15 mouse cellular contexts compared by ENCODE assay signal in the genomic region with DNA sequence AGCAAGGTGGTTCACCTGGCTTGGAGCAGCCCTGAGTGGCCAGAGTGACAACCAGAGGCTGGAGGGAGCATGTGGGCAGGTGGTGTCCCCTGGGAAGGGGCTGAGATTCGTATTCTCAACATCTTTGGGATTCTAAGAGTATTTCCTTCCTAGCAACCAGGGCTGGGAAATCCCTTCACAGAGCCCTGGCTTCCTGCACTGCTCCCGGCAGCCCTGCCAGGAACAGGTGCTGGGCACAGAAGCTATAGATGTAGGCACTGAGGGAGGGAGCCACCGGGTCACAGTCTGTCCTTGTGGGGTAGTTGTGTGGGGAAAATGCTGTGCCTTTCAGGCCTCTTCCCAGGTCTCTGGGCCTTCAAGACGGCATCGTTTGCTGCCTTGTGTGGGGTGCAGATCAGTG. TPM values are rescaled to one million over a fixed set of nuclear protein-coding genes. Genes with fewer than 3 reads are reported as not detected.
A peak's percentile ranks its signal among the peaks of the same experiment; 100 is the strongest.
DNase-seq lines count a peak whose midpoint lies in the region; ATAC-seq lines count a peak whose summit lies in the region.
"Had no signal": no experiment of that assay in that cellular context is flagged by ENCODE, and none has a peak within 500 bp of the region (broad histone marks: within the 10 kb centered on the region; RNA-seq: fewer than 3 reads in every experiment).

No protein-coding gene starts in this region.

- 0 out of 2 replicates have a peak overlapping the region, but pooled peaks have one; percentile 4 for H3K27ac ChIP-seq in forebrain, embryonic 10.5 days
- H3K27ac ChIP-seq in forebrain, embryonic 12.5 days, result no peak overlapping the region
- no peak overlapping the region for H3K27ac ChIP-seq in midbrain, embryonic 12.5 days (replicated peaks)
- no peak overlapping the region for H3K27ac ChIP-seq in midbrain, embryonic 15.5 days
- H3K27ac ChIP-seq in midbrain, embryonic 16.5 days (ENCODE audit: low read length), result no peak overlapping the region
- H3K27ac ChIP-seq in intestine, embryonic 15.5 days, result no peak overlapping the region
- H3K27ac ChIP-seq: kidney, embryonic 15.5 days; liver, embryonic 15.5 days; macrophage had no signal

- 69% methylated on average over 5 of the region's 5 CpGs for WGBS in forebrain, embryonic 10.5 days
- WGBS in forebrain, embryonic 12.5 days, result 64% methylated on average over 5 of the region's 5 CpGs
- 67% methylated on average over 5 of the region's 5 CpGs for WGBS in midbrain, embryonic 12.5 days
- WGBS in midbrain, embryonic 15.5 days, result 60% methylated on average over 5 of the region's 5 CpGs
- WGBS in midbrain, embryonic 16.5 days, result 67% methylated on average over 5 of the region's 5 CpGs
- 89% methylated on average over 5 of the region's 5 CpGs for WGBS in intestine, embryonic 15.5 days

- no peaks in the 10 kb centered on the region for H3K9me3 ChIP-seq in forebrain, embryonic 10.5 days
- no peaks in the 10 kb centered on the region for H3K9me3 ChIP-seq in forebrain, embryonic 12.5 days
- no peaks in the 10 kb centered on the region for H3K9me3 ChIP-seq in midbrain, embryonic 12.5 days
- H3K9me3 ChIP-seq in midbrain, embryonic 15.5 days, result no peaks in the 10 kb centered on the region
- H3K9me3 ChIP-seq in midbrain, embryonic 16.5 days (replicated peaks; ENCODE audit: control insufficient read depth, low read length, poor library complexity, severe bottlenecking), result no peaks in the 10 kb centered on the region
- no peaks in the 10 kb centered on the region for H3K9me3 ChIP-seq in intestine, embryonic 15.5 days
- H3K9me3 ChIP-seq: kidney, embryonic 15.5 days; liver, embryonic 15.5 days had no signal

- DNase-seq in forebrain, embryonic 10.5 days (ENCODE audit: extremely low spot score, low spot score), result no peak
- peak; percentile 59 to 67 for DNase-seq in cerebellum, postnatal 10 days
- DNase-seq in left cerebral cortex, adult 8-10 months (ENCODE audit: low spot score in 2 of 2), result no peak
- DNase-seq: thymus, postnatal 4 days had no signal

- no peak overlapping the region for H3K4me2 ChIP-seq in forebrain, embryonic 12.5 days
- H3K4me2 ChIP-seq in midbrain, embryonic 12.5 days (replicated peaks), result no peak overlapping the region
- H3K4me2 ChIP-seq in midbrain, embryonic 15.5 days, result no peak overlapping the region
- H3K4me2 ChIP-seq in midbrain, embryonic 16.5 days (ENCODE audit: low read length), result no peak overlapping the region
- H3K4me2 ChIP-seq in intestine, embryonic 15.5 days (replicated peaks), result no peak overlapping the region
- H3K4me2 ChIP-seq: kidney, embryonic 15.5 days; liver, embryonic 15.5 days had no signal

- peaks cover 16% of the 10 kb centered on the region for H3K36me3 ChIP-seq in forebrain, embryonic 10.5 days (replicated peaks)
- peaks cover 1% of the 10 kb centered on the region; the same call in 1 of the 2 replicates for H3K36me3 ChIP-seq in forebrain, embryonic 12.5 days (replicated peaks)
- H3K36me3 ChIP-seq in midbrain, embryonic 12.5 days, result peaks cover 10% of the 10 kb centered on the region; the same call in 1 of the 2 replicates
- H3K36me3 ChIP-seq in midbrain, embryonic 15.5 days (replicated peaks), result no peaks in the 10 kb centered on the region
- H3K36me3 ChIP-seq in midbrain, embryonic 16.5 days (ENCODE audit: control insufficient read depth, insufficient read depth, low read length), result no peaks in the 10 kb centered on the region
- H3K36me3 ChIP-seq in intestine, embryonic 15.5 days, result no peaks in the 10 kb centered on the region
- H3K36me3 ChIP-seq: liver, embryonic 15.5 days had no signal

- H3K9ac ChIP-seq in forebrain, embryonic 12.5 days, result no peak overlapping the region
- H3K9ac ChIP-seq in midbrain, embryonic 12.5 days (replicated peaks), result peak overlapping the region; percentile 11; the same call in 1 of the 2 replicates
- H3K9ac ChIP-seq in midbrain, embryonic 15.5 days, result no peak overlapping the region
- H3K9ac ChIP-seq in midbrain, embryonic 16.5 days (ENCODE audit: low read depth, low read length), result peak overlapping the region; percentile 2; the same call in 1 of the 2 replicates
- no peak overlapping the region for H3K9ac ChIP-seq in intestine, embryonic 15.5 days
- H3K9ac ChIP-seq: kidney, embryonic 15.5 days; liver, embryonic 15.5 days had no signal

- no peak overlapping the region for H3K4me3 ChIP-seq in forebrain, embryonic 10.5 days
- no peak overlapping the region for H3K4me3 ChIP-seq in forebrain, embryonic 12.5 days (replicated peaks)
- no peak overlapping the region for H3K4me3 ChIP-seq in midbrain, embryonic 12.5 days
- no peak overlapping the region for H3K4me3 ChIP-seq in midbrain, embryonic 15.5 days
- no peak overlapping the region for H3K4me3 ChIP-seq in midbrain, embryonic 16.5 days (ENCODE audit: low read depth, low read length)
- no peak overlapping the region for H3K4me3 ChIP-seq in intestine, embryonic 15.5 days (replicated peaks)
- H3K4me3 ChIP-seq: kidney, embryonic 15.5 days; liver, embryonic 15.5 days had no signal

- ATAC-seq in forebrain, embryonic 12.5 days (ENCODE audit: low FRiP score), result no peak
- no peak for ATAC-seq in midbrain, embryonic 12.5 days (ENCODE audit: low FRiP score, low read depth)
- no peak for ATAC-seq in midbrain, embryonic 15.5 days (replicated peaks)
- no peak for ATAC-seq in midbrain, embryonic 16.5 days
- ATAC-seq in intestine, embryonic 15.5 days, result no peak

- H3K4me1 ChIP-seq in forebrain, embryonic 10.5 days, result peaks cover 69% of the 10 kb centered on the region
- peaks cover 71% of the 10 kb centered on the region for H3K4me1 ChIP-seq in forebrain, embryonic 12.5 days
- peaks cover 68% of the 10 kb centered on the region for H3K4me1 ChIP-seq in midbrain, embryonic 12.5 days
- peaks cover 87% of the 10 kb centered on the region for H3K4me1 ChIP-seq in midbrain, embryonic 15.5 days
- H3K4me1 ChIP-seq in midbrain, embryonic 16.5 days (ENCODE audit: control insufficient read depth, insufficient read depth, low read length), result peaks cover 64% of the 10 kb centered on the region
- H3K4me1 ChIP-seq in intestine, embryonic 15.5 days (replicated peaks), result peaks cover 36% of the 10 kb centered on the region

- no peaks in the 10 kb centered on the region for H3K27me3 ChIP-seq in forebrain, embryonic 10.5 days (ENCODE audit: poor library complexity, severe bottlenecking)
- no peaks in the 10 kb centered on the region for H3K27me3 ChIP-seq in forebrain, embryonic 12.5 days
- H3K27me3 ChIP-seq in midbrain, embryonic 12.5 days, result no peaks in the 10 kb centered on the region
- H3K27me3 ChIP-seq in midbrain, embryonic 15.5 days (replicated peaks), result no peaks in the 10 kb centered on the region
- no peaks in the 10 kb centered on the region for H3K27me3 ChIP-seq in midbrain, embryonic 16.5 days (ENCODE audit: control insufficient read depth, insufficient read depth, low read depth, low read length)
- H3K27me3 ChIP-seq in intestine, embryonic 15.5 days (replicated peaks), result no peaks in the 10 kb centered on the region
- H3K27me3 ChIP-seq: kidney, embryonic 15.5 days; liver, embryonic 15.5 days had no signal

RNA-seq across cellular contexts. Expression of gene Ralgds, which starts 7.7 kb away (rescaled TPM):
- polyA plus RNA-seq in forebrain, embryonic 10.5 days (2016; fragmentation: Nextera tagmentation; extraction: Ambion mirVana), result 22.5 and 23.2 TPM in 2 replicates
- 55.2 and 62.6 TPM in 2 replicates for polyA plus RNA-seq in forebrain, embryonic 12.5 days (2016; fragmentation: Nextera tagmentation; extraction: Ambion mirVana)
- 87.6 and 93.5 TPM in 2 replicates for polyA plus RNA-seq in midbrain, embryonic 12.5 days (2016; fragmentation: Nextera tagmentation; extraction: Ambion mirVana)
- polyA plus RNA-seq in midbrain, embryonic 15.5 days (2015; fragmentation: Nextera tagmentation; extraction: Ambion mirVana), result 92.0 and 94.8 TPM in 2 replicates
- 78.4 and 82.0 TPM in 2 replicates for polyA plus RNA-seq in midbrain, embryonic 16.5 days (2015; fragmentation: Nextera tagmentation; extraction: Ambion mirVana)
- 100 to 1,000 TPM in 1 of 4 experiments, 10 to 100 TPM in 3; 89.1 to 103 (median 96.7) TPM for total RNA-seq in left cerebral cortex, adult 8-10 months (2022)
- polyA plus RNA-seq in intestine, embryonic 15.5 days (2015; fragmentation: Nextera tagmentation; extraction: Ambion mirVana), result 27.9 and 28.3 TPM in 2 replicates

RNA-seq across cellular contexts. Expression of gene Gm10134, which starts 14.7 kb away (rescaled TPM):
- not detected in 2 replicates for polyA plus RNA-seq in forebrain, embryonic 10.5 days (2016; fragmentation: Nextera tagmentation; extraction: Ambion mirVana)
- polyA plus RNA-seq in forebrain, embryonic 12.5 days (2016; fragmentation: Nextera tagmentation; extraction: Ambion mirVana), result 0.61 and 0.64 TPM in 2 replicates
- 1.5 TPM in 1 of 2 replicates, not detected in the other for polyA plus RNA-seq in midbrain, embryonic 12.5 days (2016; fragmentation: Nextera tagmentation; extraction: Ambion mirVana)
- polyA plus RNA-seq in midbrain, embryonic 15.5 days (2015; fragmentation: Nextera tagmentation; extraction: Ambion mirVana), result 1.4 and 2.4 TPM in 2 replicates
- polyA plus RNA-seq in midbrain, embryonic 16.5 days (2015; fragmentation: Nextera tagmentation; extraction: Ambion mirVana), result 2.3 and 3.6 TPM in 2 replicates
- total RNA-seq in left cerebral cortex, adult 8-10 months (2022), result 1 to 10 TPM in 2 of 4 experiments, not detected in 2; 1.7 to 3.6 TPM
- polyA plus RNA-seq in intestine, embryonic 15.5 days (2015; fragmentation: Nextera tagmentation; extraction: Ambion mirVana), result 11.8 and 11.9 TPM in 2 replicates
- polyA plus RNA-seq: limb, embryonic 11.5 days had no signal

RNA-seq across cellular contexts. Expression of gene Gbgt1, which starts 23.9 kb away (rescaled TPM):
- not detected in 2 replicates for polyA plus RNA-seq in forebrain, embryonic 10.5 days (2016; fragmentation: Nextera tagmentation; extraction: Ambion mirVana)
- 0.32 TPM in 2 replicates for polyA plus RNA-seq in forebrain, embryonic 12.5 days (2016; fragmentation: Nextera tagmentation; extraction: Ambion mirVana)
- polyA plus RNA-seq in midbrain, embryonic 12.5 days (2016; fragmentation: Nextera tagmentation; extraction: Ambion mirVana), result 1.0 and 1.2 TPM in 2 replicates
- polyA plus RNA-seq in midbrain, embryonic 15.5 days (2015; fragmentation: Nextera tagmentation; extraction: Ambion mirVana), result 1.1 and 1.4 TPM in 2 replicates
- 1.1 and 1.2 TPM in 2 replicates for polyA plus RNA-seq in midbrain, embryonic 16.5 days (2015; fragmentation: Nextera tagmentation; extraction: Ambion mirVana)
- total RNA-seq in left cerebral cortex, adult 8-10 months (2022), result 1 to 10 TPM; 2.9 to 4.4 (median 3.5) TPM
- 3.7 and 4.0 TPM in 2 replicates for polyA plus RNA-seq in intestine, embryonic 15.5 days (2015; fragmentation: Nextera tagmentation; extraction: Ambion mirVana)
- polyA plus RNA-seq: limb, embryonic 11.5 days had no signal

RNA-seq across cellular contexts. Expression of gene Cel, which starts 42.6 kb away (rescaled TPM):
- polyA plus RNA-seq in forebrain, embryonic 10.5 days (2016; fragmentation: Nextera tagmentation; extraction: Ambion mirVana), result 0.07 TPM in 1 of 2 replicates, not detected in the other
- not detected in 2 replicates for polyA plus RNA-seq in forebrain, embryonic 12.5 days (2016; fragmentation: Nextera tagmentation; extraction: Ambion mirVana)
- polyA plus RNA-seq in midbrain, embryonic 12.5 days (2016; fragmentation: Nextera tagmentation; extraction: Ambion mirVana), result not detected in 2 replicates
- polyA plus RNA-seq in midbrain, embryonic 15.5 days (2015; fragmentation: Nextera tagmentation; extraction: Ambion mirVana), result 0.10 and 0.13 TPM in 2 replicates
- not detected in 2 replicates for polyA plus RNA-seq in midbrain, embryonic 16.5 days (2015; fragmentation: Nextera tagmentation; extraction: Ambion mirVana)
- not detected for total RNA-seq in left cerebral cortex, adult 8-10 months (2022)
- polyA plus RNA-seq in intestine, embryonic 15.5 days (2015; fragmentation: Nextera tagmentation; extraction: Ambion mirVana), result 159 and 428 TPM in 2 replicates
- total RNA-seq: adrenal gland, adult 18-20 months; gastrocnemius, postnatal 4 days had no signal
- polyA plus RNA-seq: limb, embryonic 11.5 days; macrophage had no signal

RNA-seq across cellular contexts. Expression of gene Mrps2, which starts 52.7 kb away (rescaled TPM):
- polyA plus RNA-seq in forebrain, embryonic 10.5 days (2016; fragmentation: Nextera tagmentation; extraction: Ambion mirVana), result 68.1 and 70.3 TPM in 2 replicates
- 58.0 and 58.1 TPM in 2 replicates for polyA plus RNA-seq in forebrain, embryonic 12.5 days (2016; fragmentation: Nextera tagmentation; extraction: Ambion mirVana)
- 53.3 and 54.5 TPM in 2 replicates for polyA plus RNA-seq in midbrain, embryonic 12.5 days (2016; fragmentation: Nextera tagmentation; extraction: Ambion mirVana)
- polyA plus RNA-seq in midbrain, embryonic 15.5 days (2015; fragmentation: Nextera tagmentation; extraction: Ambion mirVana), result 49.7 and 51.4 TPM in 2 replicates
- 45.7 and 47.8 TPM in 2 replicates for polyA plus RNA-seq in midbrain, embryonic 16.5 days (2015; fragmentation: Nextera tagmentation; extraction: Ambion mirVana)
- total RNA-seq in left cerebral cortex, adult 8-10 months (2022), result 10 to 100 TPM; 37.5 to 40.1 (median 38.5) TPM
- polyA plus RNA-seq in intestine, embryonic 15.5 days (2015; fragmentation: Nextera tagmentation; extraction: Ambion mirVana), result 62.4 and 66.0 TPM in 2 replicates

Comparison
In these comparisons a context has a peak if more than half of its experiments do, and no peak if none do; other contexts are left out.
1. H3K9ac ChIP-seq: peak in midbrain, embryonic 12.5 days (single experiment) and midbrain, embryonic 16.5 days (single experiment); none in forebrain, embryonic 12.5 days (single experiment), midbrain, embryonic 15.5 days (single experiment) and intestine, embryonic 15.5 days (single experiment).
2. DNase-seq: peak in cerebellum, postnatal 10 days (2 of 2); none in forebrain, embryonic 10.5 days (single experiment) and left cerebral cortex, adult 8-10 months (0 of 2).